Mouse (Mus musculus): ENCODE measurements at regions not wholly inside any gene's neighbourhood (a gene's known extent, or its start where the extent isn't known, plus 50 kb on each side); places are given as distances from the start of the nearest gene placed in this dataset.

- Histone ChIP-seq H3K4me3 (replicated peaks) (no peak overlapping the region), H3K9me3 (no peaks in the 10 kb centered on the region), H3K9ac (no peak overlapping the region), H3K4me2 (no peak overlapping the region), H3K4me1 (no peaks in the 10 kb centered on the region), H3K27me3 (replicated peaks) (no peaks in the 10 kb centered on the region), H3K27ac (no peak overlapping the region), H3K36me3 (no peaks in the 10 kb centered on the region)
- no peak for ATAC-seq (ENCODE audit: insufficient read depth, low FRiP score, low read depth)
- WGBS = 68% methylated on average over 2 of the region's 2 CpGs
Measured at GRCm38 (mm10) chr7:63020042-63020441, 192.3 kb downstream of the Chrna7 start.

- no peak overlapping the region for H3K9ac ChIP-seq
- no peaks in the 10 kb centered on the region for H3K36me3 ChIP-seq
- WGBS = 69% methylated on average over 2 of the region's 2 CpGs
Measured at GRCm38 (mm10) chr7:63018859-63019575, 193.4 kb downstream of the Chrna7 start.

GRCm38 (mm10) chr7:62981109-62981508 lies 157.6 kb upstream of the A26c2 start:
- ATAC-seq (ENCODE audit: insufficient read depth, low FRiP score, low read depth) = peak; percentile 39; the same call in 1 of the 2 replicates
- whole genome bisulfite sequencing = 3% methylated on average over 7 of the region's 7 CpGs
- Histone ChIP-seq H3K27ac (no peak overlapping the region), H3K27me3 (replicated peaks) (no peaks in the 10 kb centered on the region), H3K9me3 (no peaks in the 10 kb centered on the region), H3K4me2 (peak overlapping the region; percentile 14; the same call in 1 of the 2 replicates), H3K4me1 (no peaks in the 10 kb centered on the region), H3K36me3 (no peaks in the 10 kb centered on the region), H3K9ac (no peak overlapping the region), H3K4me3 (replicated peaks) (no peak overlapping the region)

More at GRCm38 (mm10) chr7:63018859-63019575, 193.4 kb downstream of the Chrna7 start:
- Histone ChIP-seq H3K4me3 (replicated peaks) (no peak overlapping the region), H3K27me3 (replicated peaks) (no peaks in the 10 kb centered on the region), H3K9me3 (no peaks in the 10 kb centered on the region), H3K4me2 (no peak overlapping the region), H3K27ac (no peak overlapping the region), H3K4me1 (no peaks in the 10 kb centered on the region)
- no peak for ATAC-seq (ENCODE audit: insufficient read depth, low FRiP score, low read depth)

All from stomach, embryonic 15.5 days (tissue).